Mouse (Mus musculus): Measurements from ENCODE around the gene Anks1.

The Anks1 gene

DNA sequence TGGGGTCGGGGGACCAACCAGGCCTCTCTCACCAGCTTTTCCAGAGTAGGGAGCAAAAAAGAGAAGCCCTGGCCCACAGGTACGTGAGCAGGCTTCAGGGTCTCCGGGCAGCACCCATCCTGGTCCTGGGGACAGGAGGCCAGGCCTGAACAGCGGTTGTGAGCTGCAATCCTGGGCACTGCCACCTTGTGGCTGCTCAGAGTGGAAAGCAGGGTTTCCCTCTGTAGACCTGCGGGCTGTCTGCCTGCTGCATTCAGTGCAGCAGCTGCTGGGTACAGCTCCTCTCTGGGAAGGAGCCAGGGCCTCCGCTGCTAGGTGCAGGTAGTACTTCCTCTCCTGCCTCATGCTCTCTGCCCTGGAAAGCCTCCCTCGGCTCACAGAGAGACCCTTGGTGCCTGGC is 152.4 kb downstream of the Anks1 start:
- DNase-seq: no peak

DNA sequence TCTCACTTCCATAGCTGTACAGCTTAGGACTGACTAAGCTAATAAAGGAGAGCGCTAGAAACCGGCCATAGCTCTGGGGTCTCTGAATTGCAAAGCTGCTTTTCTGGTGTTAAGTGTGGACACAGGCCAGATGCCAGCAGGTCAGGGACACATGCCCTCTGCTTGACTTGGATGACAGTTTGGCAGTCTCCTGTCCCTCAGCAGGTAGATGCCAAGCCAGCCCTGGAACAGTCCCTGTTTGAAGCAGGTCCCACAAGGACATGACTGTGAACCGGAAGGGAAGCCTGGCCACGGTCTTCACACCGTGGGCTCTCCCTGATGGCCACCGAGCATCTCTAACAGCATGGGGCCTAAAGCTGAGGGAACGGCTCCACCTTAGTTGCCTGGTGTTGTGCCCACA is 153.6 kb downstream of the Anks1 start:
- no peak for DNase-seq

DNA sequence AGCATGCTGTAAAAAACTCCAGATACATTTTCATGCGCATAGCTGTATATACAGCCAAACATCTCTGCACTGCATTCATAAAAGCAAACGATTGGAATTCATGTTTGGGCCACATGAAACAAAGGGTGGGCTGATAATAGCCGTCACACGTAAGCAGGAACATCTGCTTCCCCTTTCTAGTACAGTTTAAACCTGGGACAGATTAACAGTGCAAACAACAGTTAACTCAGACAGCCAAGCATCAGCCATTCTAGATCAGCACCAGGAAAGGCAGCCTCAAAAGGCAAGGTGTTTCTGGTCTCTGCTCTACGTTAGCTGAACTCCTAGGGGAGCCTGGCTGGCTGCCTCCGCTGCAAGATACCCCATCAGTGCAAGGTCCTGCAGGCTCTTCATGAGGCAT is 154.1 kb downstream of the Anks1 start:
- no peak for DNase-seq

DNA sequence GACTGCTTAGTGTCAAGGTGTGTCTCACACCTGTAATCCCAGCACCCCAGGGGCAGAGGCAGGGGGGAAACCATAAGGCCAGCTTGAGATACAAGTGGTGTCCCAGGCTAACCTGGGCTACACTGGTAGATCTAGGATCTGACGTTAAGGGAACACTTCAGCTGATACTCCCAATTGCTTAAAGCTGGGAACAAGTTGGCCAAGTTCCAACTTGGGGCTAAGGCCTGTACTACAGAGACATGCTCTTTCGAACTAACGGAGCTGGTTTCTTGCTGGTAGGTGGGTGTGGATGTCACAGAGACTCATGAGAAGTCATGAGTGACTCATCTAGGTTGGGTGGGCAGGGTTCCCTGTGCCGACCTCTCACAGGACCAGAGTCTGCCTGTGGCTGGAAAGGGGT is 158.2 kb downstream of the Anks1 start:
- DNase-seq: no peak

DNA sequence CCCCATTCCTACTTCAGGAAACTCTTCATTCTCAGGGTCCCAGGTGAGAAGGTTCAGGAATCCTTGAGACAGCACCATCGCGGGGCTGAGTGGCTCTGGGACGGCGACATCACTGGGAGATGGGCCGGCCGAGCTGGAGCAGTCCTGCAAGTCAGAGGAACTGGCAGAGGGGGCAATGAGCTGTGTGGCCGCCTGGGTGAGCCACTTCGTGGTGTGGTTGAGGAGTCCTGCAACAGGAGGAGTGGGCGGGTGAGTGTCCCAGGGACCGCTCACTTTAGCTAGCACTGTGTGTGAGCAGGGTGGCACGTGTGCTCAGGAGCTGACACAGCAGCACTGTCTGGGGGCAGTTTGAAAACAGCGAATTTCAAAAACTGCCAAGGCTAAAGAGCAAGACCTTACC is 160.3 kb downstream of the Anks1 start:
- DNase-seq: no peak

DNA sequence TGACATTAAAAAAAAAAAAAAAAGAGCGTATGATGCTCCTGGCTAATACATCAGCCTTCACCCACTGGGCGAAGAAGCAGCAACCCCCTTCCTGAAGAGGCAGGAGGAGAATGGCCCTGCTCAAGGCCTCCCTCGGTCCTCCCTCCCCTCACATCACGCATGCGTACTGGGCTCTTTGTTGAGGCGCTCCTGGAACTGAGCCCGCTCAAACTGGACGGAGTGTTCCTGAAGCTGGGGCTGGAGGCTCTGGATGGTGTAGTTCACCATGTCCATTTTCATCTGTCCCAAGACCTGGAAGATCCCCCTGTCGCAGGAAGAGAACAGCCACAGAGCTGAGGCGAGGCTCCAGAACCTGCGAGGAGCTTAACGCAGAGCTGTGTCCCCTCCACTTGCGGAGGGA is 161.2 kb downstream of the Anks1 start:
- no peak for DNase-seq

DNA sequence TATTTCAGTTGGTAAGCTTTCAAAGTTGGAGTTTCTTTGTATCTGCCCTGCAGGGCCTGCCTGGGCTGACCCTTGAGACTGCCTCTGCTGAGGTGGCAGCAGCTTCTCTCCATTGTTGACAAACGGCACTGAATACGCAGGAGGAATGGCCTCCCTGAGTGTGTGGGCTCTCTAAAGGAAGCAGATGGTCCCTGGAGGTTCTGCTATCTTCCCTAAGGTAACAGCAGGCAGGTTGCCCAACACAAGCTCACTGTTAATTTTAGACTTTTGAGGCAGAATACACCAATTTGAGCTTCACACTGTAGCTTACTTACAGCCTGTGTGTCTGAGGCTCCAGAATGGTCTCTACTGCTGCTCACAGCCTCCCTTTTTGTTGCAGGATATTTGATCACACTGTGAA is 163.6 kb downstream of the Anks1 start:
- DNase-seq: no peak

DNA sequence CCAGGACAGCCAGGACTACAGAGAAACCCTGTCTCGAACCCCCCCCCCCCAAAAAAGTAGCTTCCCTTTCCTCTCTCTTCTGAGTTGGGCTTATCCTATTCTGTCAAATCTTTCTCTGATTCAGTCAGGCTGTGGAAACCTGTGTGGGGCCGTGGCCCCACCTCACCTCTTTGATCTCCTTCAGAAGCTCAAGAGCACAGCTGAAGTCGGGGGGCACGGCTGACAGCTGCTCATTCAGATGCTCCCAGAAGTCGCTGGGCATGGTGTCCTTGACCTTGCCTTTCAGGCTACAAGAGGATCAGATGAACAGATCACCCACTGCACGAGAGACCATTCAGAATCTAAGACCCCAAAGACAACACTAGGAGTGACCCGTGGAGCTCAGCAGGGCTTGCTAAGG is 165.4 kb downstream of the Anks1 start:
- no peak for DNase-seq

DNA sequence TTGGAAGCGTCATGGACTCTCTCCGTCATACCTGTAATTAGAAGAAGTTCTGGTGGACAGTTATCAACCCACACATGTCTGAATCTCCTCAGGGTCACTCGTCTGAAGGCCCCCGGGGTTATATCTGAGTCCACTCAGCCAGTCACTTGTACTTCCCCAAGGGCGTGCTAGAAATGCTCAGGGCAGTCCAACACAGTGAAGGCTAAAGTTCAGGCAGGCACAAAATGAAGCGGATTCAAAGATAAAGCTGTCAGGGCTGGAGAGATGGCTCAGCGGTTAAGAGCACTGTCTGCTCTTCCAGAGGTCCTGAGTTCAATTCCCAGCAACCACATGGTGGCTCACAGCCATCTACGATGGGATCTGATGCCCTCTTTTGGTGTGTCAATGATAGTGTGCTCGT is 168.9 kb downstream of the Anks1 start:
- DNase-seq: no peak

DNA sequence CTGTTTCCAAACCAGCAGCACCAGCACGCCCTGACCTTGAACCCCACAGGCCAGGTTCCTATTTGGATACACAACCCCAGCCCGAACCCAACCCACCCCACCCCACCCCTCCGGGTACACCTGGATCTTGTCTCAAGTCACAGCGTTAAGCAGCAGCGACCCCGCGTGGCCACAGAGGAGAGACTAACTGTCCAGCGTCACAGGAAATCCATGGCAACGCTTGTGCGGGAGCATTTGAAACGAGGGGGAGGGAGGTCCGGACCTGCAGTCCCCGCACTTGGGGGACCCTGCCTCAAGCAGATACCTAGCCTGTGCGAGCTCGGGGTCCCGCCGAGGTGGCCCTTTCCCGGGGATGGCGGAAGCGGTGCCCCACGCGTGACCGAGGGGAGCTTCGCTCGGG is 170.5 kb downstream of the Anks1 start:
- DNase-seq: peak; percentile 91

DNA sequence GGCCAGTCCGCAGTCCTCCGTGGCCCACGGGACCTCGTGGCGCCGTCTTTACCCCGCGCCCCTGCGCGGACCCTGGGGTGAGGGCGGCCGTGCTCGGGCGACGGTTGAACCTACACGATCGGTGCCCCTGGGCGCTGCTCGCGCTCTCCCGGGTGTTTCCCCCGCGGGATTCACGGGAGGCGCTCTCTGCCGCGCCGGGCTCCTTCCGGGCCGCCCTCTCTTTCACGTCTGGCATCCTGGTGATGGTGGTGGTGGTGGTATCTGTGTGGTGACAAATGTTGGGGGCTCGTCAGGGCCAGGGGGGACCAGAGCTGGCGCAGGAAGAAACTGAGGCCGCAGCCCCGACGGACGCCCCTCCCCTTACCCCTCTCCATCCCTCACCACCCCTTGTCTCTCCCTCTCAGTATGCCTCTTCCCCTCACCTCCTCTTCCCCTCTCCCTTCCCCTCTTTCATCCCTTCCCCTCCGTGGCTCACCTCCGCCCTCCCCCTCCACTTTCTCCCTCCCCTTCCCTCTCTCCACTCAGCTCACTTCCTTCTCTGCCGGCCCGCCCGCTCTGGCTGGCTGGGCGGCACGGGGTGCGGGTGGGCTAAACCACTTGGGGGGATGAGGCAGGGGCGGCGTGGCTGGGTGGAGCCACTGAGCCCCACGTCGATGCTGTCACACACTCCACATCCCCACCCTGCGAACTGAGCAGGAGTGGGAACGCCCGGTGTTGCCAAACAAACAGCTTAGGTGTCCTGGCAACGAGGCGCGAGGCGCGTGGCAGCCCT is 171.1 kb downstream of the Anks1 start, which contains the start of gene Tcp11:
Gene Tcp11, minus strand, starts transcription at position 595 of the 772 bp plus-strand sequence.
- peak; percentile 67 for DNase-seq

DNA sequence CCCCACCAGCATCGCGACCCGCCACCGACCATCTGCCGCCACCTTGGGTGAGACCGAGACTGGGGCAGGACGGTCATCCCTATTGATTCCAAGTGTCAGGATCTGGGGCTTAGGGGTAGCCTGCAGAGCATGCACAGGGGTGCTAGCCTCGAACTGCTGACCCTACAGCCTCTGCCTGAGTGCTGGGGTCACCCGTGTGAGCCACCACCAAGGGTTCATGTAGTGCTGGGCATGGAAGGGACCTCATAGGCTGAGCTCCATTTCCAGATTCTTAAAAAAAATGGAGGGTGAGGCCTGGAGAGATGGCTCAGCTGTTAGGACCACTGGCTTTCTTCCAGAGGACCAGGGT is 171.7 kb downstream of the Anks1 start:
- DNase-seq: no peak

DNA sequence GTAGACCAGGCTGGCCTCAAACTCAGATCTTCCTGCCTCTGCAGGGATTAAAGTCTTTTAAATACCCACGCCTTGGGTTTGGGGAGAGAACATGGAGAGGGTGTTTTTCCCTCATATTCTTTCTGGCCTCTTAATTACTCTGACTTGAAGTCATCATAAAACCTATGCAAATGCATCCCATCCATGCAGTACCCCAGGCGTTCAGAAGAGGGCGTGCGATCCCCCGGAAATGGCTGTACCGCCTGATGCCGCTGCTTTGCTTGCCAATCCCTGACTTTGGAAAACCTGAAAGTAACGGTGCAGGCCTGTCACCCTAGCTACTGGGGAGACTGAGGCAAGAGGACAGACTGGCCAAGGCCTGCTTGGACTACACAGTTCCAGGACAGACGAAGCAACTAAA is 172.3 kb downstream of the Anks1 start:
- DNase-seq: no peak

DNA sequence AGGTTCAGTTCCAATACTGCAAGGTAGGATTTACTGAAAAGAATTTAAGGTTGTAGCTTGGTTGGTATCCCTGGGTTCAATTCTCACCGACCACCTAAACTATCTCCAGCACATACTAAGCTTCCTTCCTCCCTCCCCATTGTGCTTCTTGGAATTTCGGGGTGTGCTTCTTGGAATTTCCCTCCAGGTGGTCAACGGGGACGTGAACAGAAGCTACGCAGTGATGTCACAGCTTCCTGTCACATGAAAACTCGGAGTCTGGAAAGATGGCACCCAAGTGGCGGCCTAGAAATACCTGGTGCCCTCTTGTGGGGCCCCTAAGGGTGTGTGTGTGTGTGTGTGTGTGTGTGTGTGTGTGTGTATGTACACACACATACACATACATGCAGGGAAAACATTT is 172.8 kb downstream of the Anks1 start:
- DNase-seq: no peak

DNA sequence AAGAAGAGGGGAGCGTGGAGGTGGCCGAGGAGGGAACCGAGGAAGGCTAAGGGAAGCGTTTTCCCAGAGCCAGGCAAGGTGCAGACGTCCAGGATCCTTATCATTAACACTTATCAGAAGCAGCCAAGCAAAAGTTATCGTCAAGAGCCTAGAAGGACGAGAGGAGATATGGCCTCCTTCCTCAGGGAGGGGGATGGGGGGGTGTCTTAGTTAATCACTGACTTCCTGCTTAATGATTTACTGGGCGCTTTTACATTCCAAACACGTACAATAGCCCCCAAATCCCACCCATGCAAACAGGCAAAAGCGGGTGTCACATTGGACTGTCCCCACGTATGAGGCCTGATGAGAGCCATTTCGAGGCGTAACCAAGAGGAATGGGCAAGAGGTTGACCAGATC is 173.8 kb downstream of the Anks1 start:
- DNase-seq: no peak

DNA sequence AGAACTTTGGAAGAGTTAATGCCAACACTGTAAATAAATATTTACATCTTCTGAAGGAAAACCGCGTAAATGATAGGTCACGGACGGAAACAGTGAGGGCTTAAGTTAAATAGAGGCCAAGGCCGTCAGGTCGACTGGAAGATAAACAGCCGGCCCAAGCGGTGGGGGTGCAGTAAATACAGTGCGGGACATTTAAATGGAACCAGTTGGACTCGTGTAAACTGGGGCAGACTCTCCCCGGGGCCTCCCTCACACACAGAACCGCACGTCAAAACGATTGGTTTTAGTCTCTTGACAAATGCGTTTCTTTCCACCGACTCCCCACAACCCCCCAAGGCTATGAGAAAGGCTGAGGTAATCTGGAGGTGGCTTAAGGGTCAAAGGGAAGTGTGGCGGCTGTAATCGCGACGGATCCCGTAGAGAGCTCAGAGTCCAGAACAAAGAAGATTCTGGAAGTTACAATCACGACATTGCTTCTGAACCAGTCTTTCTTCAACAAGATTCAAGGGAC is 175.3 kb downstream of the Anks1 start:
- no peak for DNase-seq

DNA sequence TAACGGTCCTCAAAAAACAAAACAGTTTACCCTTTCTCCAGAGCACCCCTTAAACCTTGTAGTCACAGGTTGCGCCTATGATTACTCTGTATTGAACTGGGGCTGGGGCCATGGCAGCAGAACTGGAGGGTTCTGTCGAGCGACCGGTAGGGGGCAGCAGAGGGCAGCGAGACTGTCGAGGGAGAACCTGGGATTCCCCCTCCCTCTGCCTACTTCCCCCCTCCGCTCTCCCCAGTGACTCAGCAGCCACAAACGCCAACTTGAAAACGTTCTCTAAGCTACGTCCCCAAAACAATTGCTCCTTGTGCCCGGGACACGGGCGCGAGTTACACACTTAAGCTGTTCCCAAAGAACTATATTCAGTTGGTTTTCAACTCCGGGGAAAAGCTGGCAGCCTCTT is 175.9 kb downstream of the Anks1 start:
- peak; percentile 89 for DNase-seq

DNA sequence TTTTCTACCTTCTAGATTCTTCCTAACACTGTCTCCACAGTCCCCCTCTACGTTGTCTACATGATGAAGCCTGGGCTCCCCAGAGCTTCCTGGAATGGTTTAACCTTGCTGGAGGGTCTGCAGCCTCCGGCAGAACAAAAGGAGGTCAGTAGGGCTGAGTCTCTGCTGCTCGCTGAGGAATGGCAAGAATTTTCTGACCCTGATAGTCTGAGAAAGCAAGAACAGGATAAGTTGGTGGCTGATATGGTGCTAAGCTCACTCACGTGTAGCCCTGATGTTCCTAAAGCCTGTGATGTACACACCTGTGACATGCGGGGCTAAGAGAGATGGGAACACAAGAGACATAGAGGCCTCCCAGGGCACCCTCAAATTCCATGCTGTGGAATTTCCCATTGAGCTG is 178.3 kb downstream of the Anks1 start:
- DNase-seq: no peak

DNA sequence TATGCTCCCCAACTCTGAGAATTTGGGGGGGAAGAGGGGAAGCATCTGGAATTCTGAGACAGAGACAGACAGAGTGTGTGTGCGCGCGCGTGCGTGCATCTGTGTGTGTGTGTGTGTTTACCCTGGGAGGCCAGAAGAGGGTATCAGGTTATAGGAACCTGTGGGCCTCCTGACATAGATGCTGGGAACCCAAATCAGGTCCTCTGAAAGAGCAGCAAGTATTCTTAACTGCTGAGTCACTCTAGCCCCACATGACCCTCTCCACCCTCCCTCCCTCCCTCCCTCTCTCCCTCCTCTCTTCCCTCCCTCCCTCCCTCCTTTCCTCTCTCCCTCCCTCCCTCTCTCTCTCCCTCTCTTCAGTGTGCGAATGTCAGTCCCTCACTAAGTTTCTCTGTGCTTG is 179.6 kb downstream of the Anks1 start:
- DNase-seq: no peak

DNA sequence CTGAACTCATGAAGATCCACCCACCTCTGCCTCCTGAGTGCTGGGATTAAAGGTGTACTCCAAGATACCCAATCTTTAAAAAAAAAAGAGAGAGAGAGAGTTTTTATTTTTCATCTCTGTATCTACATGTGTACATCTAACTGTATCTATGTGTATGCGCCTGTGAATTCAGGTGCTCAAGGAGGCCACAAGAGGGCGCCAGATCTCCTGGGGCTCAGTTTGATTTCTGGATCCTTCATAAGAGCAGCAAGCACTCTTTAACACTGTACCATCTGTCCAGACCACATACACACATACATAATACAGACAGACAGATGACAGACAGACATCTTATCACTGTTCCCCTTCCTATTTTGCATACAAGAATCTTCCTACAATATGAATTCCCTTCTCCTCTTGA is 183.2 kb downstream of the Anks1 start:
- DNase-seq: no peak

DNA sequence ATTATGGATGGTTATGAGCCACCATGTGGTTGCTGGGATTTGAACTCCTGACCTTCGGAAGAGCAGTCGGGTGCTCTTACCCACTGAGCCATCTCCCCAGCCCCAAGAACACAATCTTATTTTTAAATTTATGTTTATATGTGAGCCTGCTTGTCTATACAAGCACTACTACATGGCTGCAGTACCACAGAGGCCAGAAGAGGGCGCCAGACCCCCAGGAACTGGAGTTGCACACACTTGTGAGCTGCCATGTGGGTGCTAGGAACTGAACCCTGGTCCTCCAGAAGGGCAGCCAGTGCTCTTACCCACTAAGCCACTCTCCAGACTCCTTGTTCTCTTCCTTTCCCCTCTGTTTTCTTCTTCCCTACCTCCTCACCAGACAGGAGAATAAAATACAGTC is 184.7 kb downstream of the Anks1 start:
- DNase-seq: no peak

DNA sequence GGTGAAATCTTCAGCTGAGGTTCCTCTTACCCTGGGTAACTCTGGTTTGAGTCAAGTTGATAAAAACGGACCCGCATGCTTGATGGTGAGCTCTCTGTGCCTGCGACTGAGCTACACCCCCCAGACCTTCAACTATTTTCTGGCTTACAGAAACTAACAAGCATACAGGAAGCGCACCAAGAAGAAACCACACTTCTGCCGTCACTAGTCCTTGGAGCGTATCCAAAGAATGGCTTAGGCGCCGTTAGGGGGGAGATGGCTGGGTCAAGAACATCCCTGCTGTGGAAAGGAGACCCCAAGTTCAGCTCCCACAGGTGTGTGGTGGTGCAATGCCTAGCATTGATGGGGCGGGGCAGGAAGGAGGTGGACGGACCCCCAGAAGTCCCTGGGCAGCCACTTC is 187.3 kb downstream of the Anks1 start:
- no peak for DNase-seq

DNA sequence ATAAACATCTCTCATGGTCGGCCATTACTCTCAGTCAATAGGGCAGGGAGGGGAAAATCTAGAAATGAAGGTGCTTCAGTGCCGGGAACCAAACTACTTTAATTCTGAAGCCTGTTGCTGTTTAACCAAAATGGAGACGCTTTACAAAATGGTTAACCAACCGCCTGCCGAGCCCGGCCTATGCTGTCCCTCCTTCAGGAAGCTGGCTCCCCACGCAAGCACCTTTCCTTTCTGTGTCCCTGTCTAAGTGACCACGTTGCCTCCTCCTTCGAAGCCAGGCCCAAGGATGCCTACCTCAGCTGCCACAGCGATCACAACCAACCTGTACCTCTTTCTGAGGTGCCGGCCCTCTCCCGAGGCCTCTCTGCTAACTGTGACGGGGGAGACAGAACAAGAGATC is 188.2 kb downstream of the Anks1 start:
- DNase-seq: no peak

DNA sequence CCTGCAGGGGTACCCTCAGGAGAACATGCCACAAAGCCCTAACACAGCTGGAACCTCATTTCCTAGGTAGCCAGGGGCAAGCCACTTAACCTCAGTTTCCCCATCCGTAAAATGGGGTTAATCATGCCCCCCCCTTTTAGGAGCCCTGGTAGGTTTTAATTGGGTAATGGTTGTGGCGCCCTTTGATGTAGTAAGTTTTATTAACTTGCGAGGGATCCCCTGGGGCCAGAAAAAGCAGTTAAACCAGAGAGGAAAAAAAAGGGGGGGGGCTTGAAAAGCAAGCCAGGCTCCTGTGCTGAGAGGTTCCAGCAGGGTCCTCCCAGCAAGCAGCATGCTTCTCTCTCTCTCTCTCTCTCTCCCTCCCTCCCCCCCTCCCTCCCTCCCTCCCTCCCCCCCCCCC is 190.0 kb downstream of the Anks1 start:
- DNase-seq: no peak

DNA sequence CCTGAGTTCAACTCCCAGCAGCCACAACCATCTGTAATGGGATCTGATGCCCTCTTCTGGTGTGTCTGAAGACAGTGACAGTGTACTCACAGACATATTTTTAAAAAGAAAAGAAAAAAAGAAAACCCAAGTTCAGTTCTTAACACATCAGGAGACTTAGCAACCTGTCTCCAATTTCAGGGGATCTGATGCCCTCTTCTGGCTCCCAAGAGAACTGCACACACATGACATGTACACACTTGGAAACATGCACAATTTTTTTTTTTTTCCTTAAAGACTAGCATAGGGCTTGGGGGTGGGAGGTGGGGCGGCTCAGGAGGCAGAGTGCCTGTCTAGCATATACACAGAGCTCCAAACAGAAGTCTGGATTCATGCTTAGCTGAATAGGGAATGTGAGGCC is 191.6 kb downstream of the Anks1 start:
- no peak for DNase-seq
